Mouse (Mus musculus): ENCODE results near the gene Prkn.

Prkn gene

DNA sequence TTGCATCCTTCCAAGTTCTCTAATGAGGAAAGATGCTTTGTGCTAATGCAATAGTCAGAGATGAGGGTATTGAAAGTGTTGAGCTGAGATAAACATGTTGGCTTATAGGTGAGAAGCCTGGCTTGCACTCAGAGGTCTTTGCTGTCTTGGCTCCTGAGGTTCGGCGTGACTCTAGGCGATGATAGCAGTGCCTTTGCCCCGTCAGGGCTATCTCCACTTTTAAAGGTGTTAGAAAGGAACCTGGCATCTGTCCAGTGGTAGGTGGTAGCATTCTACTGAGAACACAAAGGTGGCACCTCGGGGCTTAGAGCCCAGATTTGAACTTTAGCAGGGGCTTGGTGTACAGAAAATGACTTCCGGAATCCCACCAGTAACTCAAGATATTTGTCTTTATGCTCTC, 554.4 kb downstream of the Prkn start:
- no peak for DNase-seq (ENCODE audit: low spot score in 2 of 2)

GRCm38 (mm10) chr17:11397678-11398077, 557.5 kb downstream of the Prkn start:
- DNase-seq (ENCODE audit: low spot score in 2 of 2): no peak

DNA sequence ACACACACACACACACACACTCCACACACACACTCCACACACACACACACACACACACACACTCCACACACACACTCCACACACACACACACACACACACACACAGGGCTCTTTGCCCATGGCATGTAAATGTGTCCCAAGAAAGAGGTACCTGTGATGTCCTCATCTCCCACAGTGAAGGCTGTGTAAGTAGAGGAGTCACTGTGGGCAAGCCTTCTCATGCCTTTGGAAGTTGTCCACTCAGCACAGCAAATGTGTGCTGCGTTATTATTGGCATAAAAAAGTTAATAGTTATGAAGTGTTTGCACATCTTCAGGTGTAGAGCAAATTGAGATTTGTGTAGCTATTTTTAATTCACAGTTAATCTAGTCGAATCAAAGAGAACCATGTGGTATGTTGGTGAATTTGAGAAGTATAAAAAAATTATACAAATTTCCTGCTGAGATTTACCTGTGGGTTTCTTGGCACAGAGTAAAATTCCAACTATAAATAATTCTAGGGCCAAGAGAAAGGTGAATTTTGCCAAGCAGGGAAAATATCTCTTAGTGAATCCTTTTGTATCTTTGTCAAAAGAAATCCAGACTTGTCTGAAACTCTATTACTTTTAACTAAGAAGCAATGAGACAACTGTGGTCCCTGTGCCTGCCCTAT, 562.2 kb downstream of the Prkn start:
- DNase-seq (ENCODE audit: low spot score in 2 of 2): no peak

DNA sequence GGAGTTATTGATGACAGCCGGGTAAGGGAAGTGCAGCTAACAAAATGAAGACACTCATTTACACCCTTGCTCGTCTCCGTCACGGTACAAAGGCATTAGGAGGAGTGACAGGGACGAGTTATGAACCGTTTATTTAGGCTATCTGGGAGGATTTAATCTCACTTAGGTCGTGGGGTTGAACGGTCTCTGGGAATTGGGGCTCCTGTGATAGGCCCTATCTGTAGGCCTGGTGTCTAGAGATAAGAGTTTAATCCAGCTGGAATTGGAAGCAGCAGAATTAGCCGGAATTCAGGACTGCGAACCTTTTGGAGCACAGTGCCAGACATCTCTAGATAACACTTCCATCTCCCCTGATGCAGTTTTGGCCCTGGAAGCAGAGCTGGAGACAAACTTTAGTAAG, 571.2 kb downstream of the Prkn start:
- DNase-seq (ENCODE audit: low spot score in 2 of 2): no peak

DNA sequence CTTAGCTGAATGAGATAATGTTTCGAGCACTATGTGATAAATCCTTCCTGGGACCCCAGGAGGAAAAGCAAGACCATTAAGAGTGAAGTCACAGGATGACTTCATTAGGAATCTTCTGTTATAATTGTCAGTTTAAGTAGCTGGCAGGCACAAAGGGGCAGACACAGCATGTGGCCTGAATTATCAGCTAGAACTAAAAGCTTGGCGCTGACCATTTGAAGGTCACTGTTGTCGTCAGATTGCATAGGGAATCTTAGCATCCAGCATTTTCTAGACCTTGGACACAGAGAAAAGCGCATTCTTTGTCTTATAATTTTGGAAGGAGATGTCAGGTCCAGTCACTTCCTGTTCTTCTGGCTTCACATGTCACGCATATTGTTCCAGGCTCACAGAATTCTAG, 573.5 kb downstream of the Prkn start:
- DNase-seq (ENCODE audit: low spot score in 2 of 2): no peak

DNA sequence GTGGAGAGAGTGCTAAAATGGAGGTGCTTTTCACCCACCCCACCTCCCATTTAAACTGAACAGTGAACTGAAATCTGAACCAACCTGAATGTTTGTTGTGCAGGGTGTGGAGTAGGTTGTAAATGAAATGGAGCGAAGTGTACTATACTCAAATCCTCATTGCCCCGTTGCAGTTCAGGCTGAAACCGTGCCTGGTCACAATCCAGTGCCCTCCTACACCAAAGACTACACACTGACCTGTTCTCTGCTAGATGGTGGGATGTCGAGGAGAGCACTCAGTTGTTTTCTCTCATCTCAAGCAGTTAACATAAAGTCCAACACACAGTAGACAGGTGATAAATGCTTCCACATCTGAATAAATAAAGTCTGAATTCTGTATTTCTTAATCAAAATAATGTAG, 574.1 kb downstream of the Prkn start:
- DNase-seq (ENCODE audit: low spot score in 2 of 2): no peak

DNA sequence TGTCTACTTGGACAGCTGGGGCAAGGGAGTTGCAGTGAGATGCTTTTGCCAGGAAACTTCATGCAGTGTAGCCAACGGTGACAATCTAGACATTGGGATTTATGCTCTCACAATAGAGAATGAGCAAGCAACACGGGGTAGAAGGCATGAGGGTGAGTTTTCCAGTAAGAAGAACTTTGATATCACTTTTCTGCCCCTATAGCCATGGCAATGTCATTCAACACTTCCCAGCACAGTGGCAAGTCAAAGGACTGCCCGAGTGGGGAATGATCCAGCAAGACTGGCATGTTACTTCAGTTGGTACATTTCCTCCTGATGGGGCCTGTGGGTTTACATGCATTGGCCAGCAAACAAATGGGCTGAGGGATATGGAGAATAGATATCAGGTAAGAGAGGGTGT, 577.0 kb downstream of the Prkn start:
- DNase-seq (ENCODE audit: low spot score in 2 of 2): no peak

- DNase-seq (ENCODE audit: low spot score in 2 of 2): no peak
Observed at GRCm38 (mm10) chr17:11419484-11419883, 579.3 kb downstream of the Prkn start.

DNA sequence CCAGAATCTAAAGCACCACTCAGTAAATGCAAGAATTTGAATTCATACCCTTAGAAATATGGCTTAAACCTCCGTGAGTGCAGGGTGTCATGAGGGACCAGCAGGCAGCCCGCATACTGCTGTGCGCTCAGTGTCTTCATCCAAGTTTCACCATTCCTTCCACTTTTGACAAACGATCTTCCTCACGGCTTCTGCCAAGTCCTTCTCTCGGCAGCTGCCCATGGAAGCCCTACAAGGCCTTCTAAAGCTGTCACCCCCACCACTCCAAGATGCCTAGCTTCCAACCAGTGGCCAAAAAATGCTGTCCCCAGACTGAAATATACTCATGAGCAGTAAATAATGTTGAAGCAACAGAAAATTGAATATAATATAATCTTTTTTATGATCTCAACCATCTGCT, 580.7 kb downstream of the Prkn start:
- DNase-seq (ENCODE audit: low spot score in 2 of 2): no peak

GRCm38 (mm10) chr17:11421264-11421940, 581.2 kb downstream of the Prkn start:
- no peak for DNase-seq (ENCODE audit: low spot score in 2 of 2)

- no peak for DNase-seq (ENCODE audit: low spot score in 2 of 2)
Observed at GRCm38 (mm10) chr17:11431323-11431722, 591.1 kb downstream of the Prkn start.

GRCm38 (mm10) chr17:11432593-11432992, 592.4 kb downstream of the Prkn start:
- no peak for DNase-seq (ENCODE audit: low spot score in 2 of 2)

GRCm38 (mm10) chr17:11462721-11463120, 622.5 kb downstream of the Prkn start:
- no peak for DNase-seq (ENCODE audit: low spot score in 2 of 2)

GRCm38 (mm10) chr17:11466095-11466494, 625.9 kb downstream of the Prkn start:
- DNase-seq (ENCODE audit: low spot score in 2 of 2): no peak

DNA sequence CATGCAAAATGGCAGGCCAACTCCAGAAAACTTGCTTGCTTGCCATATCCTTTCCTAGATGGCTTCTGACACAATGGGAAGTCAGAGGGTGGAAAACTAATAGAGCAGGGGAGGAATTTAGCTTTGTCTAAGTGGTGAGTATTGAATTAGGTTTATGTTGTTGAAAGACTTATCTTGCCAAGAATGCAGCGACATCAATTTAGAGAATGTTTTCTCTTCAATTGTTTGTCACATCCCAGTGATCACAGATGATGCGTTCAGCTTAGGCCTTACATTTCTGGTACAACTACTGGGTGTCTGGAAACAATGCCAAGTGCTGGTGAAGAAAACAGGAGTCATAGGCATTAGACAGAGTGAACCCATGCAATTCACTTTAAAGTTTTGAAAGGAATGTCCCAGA, 628.4 kb downstream of the Prkn start:
- no peak for DNase-seq (ENCODE audit: low spot score in 2 of 2)

DNA sequence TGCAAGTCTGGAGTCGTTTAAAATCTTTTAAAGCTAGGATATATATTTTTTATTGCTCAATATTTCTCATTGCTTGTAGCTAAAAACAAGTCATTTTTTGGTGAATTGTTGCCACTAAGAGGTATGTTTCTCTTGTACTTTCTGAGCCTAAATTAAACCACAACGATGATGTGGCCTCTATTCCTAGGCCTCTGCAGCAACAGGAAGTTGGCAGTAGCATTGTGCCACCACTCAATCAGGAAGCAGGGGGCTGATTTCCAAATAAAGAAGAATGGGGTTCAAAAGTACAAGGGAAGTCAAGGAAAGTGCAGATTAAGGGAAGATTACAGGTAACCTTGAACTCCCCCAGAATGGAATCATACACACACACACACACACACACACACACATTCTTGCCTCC, 642.8 kb downstream of the Prkn start:
- no peak for DNase-seq (ENCODE audit: low spot score in 2 of 2)

DNA sequence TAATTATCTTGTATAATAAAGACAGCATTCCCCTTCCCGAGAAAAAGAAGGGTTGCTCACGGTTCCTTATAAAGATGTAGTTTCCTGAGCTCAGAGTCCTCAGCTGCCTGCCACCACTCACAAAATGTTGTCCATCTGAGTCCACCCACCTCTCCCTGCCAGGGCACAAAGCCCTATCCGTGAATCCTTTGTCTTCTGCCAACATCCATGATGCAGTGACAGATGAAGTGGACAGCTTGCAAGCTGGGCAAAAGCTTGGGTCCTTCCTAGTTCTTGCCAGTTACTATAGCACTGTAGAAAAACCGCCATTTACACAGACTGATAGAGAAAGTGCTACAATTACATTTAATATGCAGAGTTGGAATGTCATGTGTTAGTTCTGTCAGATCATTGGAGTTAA, 649.9 kb downstream of the Prkn start:
- DNase-seq (ENCODE audit: low spot score in 2 of 2): no peak

- DNase-seq (ENCODE audit: low spot score in 2 of 2): no peak
Observed at GRCm38 (mm10) chr17:11502556-11502955, 662.4 kb downstream of the Prkn start.

- no peak for DNase-seq (ENCODE audit: low spot score in 2 of 2)
Observed at GRCm38 (mm10) chr17:11504496-11504895, 664.3 kb downstream of the Prkn start.

DNA sequence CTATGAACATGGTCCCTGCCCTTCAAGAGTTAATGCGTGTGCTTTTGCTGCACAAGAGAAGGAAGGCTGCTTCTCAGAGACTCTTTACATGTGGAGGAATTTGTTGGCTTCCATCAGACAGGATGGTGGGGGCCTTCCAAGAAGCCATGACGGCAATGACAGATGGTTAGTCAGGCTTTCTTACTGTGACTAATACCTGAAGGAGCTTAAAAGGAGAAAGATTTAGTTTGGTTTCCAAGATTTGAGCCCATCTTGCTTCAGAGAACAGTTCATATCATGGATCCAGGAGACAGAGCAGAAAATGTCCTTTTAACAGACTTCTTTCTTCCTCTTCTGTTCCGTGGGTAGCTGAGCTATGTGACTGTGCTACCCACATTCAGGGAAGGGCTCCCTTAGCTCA, 666.9 kb downstream of the Prkn start:
- DNase-seq (ENCODE audit: low spot score in 2 of 2): no peak

- DNase-seq (ENCODE audit: low spot score in 2 of 2): no peak
Observed at GRCm38 (mm10) chr17:11510081-11510480, 669.9 kb downstream of the Prkn start.

DNA sequence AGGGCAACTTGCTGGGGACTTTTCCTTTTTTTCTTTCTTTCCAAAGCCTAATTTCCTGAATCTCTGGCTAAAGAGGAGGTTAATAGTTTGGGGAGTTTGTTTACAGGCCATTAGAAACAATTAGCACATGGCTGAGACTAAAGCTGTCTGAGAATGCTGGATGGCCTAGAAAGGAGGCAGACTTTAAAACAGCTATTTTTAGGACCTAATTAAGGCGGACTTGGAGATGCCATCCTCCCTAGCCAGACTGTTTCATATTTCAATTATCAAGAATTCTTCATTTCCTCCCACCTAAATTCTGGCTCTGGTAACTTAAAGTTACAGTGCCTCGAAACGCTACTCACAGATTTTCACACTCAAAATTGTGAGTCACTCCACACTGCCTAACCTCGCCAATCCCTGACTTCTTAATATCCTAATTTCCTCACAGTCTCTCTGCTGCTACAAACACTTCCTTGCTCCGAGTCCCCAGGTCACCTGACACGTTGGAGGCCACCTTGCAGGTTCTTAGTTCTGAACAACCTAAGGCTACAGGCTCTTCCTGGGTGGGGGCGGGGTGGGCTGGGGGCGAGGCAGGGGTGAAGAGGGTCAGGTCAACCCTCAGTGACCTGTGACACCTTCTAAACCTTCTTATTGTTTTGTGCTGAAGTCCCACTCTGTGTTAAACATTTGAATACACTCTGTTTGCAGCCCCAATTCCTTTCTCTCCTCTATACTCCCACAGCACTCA, 674.0 kb downstream of the Prkn start:
- DNase-seq (ENCODE audit: low spot score in 2 of 2): no peak

- DNase-seq (ENCODE audit: low spot score in 2 of 2): no peak
Observed at GRCm38 (mm10) chr17:11515619-11516018, 675.4 kb downstream of the Prkn start.
